Mouse (Mus musculus) G1E-ER4 (cell line): ENCODE results near the gene Tnrc18. TPM values are rescaled to one million over a fixed set of nuclear protein-coding genes. Genes with fewer than 3 reads are reported as not detected.

ENCODE experiments used
- GATA1 ChIP-seq: IDR thresholded peaks from one replicate; pipeline ENCODE4 v1.8.0; 2012; ENCODE audit warnings: low read length, inconsistent platforms
- polyA plus RNA-seq: library from polyadenylated mRNA; stranded (reverse); fragments of >175 nt; gene quantifications from 2 replicates; pipeline ENCODE4 v1.2.3, GENCODE M21; 2012

The Tnrc18 gene
- polyA plus RNA-seq, 1 experiment, result 5.1 TPM

- no peak for TF ChIP-seq GATA1
These were observed 139.3 kb downstream of the Tnrc18 start for GRCm38 (mm10) chr5:142678141-142678571.

Other genes starting within 250 kb of the Tnrc18 start
- gene Mmd2, start 208.9 kb downstream of the Tnrc18 start, polyA plus RNA-seq, result not detected in 2 replicates
- 12.7 and 13.3 TPM in 2 replicates for gene Wipi2, start 190.0 kb downstream of the Tnrc18 start, polyA plus RNA-seq
- gene Slc29a4, start 125.2 kb downstream of the Tnrc18 start, polyA plus RNA-seq, result not detected in 2 replicates
- 23.0 and 24.8 TPM in 2 replicates for gene Fbxl18, start 77.8 kb upstream of the Tnrc18 start, polyA plus RNA-seq
- gene Actb, start 89.1 kb upstream of the Tnrc18 start, polyA plus RNA-seq, result 731 and 1,813 TPM in 2 replicates
- not detected in 2 replicates for gene Fscn1, start 142.7 kb upstream of the Tnrc18 start, polyA plus RNA-seq